9 mouse cellular contexts compared by ENCODE assay signal in genomic region chr17:70377020-70377419, GRCm38 (mm10).
DNase-seq lines count a peak whose midpoint lies in the region; ATAC-seq and TF ChIP-seq lines count a peak whose summit lies in the region.
"Had no signal": no experiment of that assay in that cellular context is flagged by ENCODE, and none has a peak within 500 bp of the region (broad histone marks: within the 10 kb centered on the region; RNA-seq: fewer than 3 reads in every experiment).

No protein-coding gene starts in this region.

- DNase-seq in adrenal gland, adult (ENCODE audit: inconsistent age in 2 of 2, low spot score in 1 of 2) = peak; percentile 14 to 64
- DNase-seq in adrenal gland, adult 8-10 months = no peak
- peak in 1 of 2 experiments; percentile 43 for DNase-seq in layer of hippocampus, adult 2 months (ENCODE audit: low spot score in 2 of 2)
- no peak for DNase-seq in layer of hippocampus, adult 11-12 months (ENCODE audit: low spot score)
- peak; percentile 17 for DNase-seq in adrenal gland, postnatal 14 days
- peak; percentile 44 to 60 for DNase-seq in left cerebral cortex, postnatal 14 days (ENCODE audit: low spot score in 2 of 2)
- no peak for DNase-seq in gastrocnemius, adult 8-10 months (ENCODE audit: low spot score in 2 of 2)

- H3K4me3 ChIP-seq in layer of hippocampus, adult 2 months = no peak overlapping the region

- TF ChIP-seq CTCF in layer of hippocampus, adult 2 months (conservative IDR thresholded peaks at IDR 0.05) = peak; percentile 80

- 0 out of 2 replicates have a peak overlapping the region, but pooled peaks have one; percentile 36 for H3K27ac ChIP-seq in layer of hippocampus, adult 2 months
- H3K27ac ChIP-seq: macrophage had no signal

- ATAC-seq in activated CD4-positive, CD25-positive, alpha-beta regulatory T cell, adult 4 months = no peak

- intact Hi-C loops in left cerebral cortex, postnatal 14 days (cut with DNase I) = no loop called here

Comparison
In these comparisons a context has a peak if more than half of its experiments do, and no peak if none do; other contexts are left out.
1. DNase-seq: peak in adrenal gland, adult (2 of 2), adrenal gland, postnatal 14 days (single experiment) and left cerebral cortex, postnatal 14 days (2 of 2); none in adrenal gland, adult 8-10 months (single experiment), layer of hippocampus, adult 11-12 months (single experiment) and gastrocnemius, adult 8-10 months (0 of 2).